14 mouse cellular contexts compared by ENCODE assay signal in the genomic region with DNA sequence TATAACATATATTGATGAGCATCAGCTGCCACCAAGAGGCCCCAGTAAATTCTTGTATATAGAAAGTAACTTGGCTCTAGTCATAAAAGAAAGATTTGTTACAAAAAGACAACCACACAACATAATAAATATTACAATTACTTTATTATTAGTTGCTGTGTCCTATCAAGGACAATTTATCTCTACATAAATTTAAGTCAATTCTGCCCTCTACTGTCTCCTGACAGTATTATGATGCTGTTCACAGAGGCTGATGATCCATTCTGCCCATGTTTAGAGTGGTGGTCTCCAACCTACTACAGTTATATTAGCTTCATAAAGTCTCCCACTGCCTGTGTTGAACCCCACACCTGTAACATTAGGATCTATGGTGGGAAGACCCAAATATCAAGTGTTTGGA. TPM values are rescaled to one million over a fixed set of nuclear protein-coding genes. Genes with fewer than 3 reads are reported as not detected.
DNase-seq lines count a peak whose midpoint lies in the region; ATAC-seq and TF ChIP-seq lines count a peak whose summit lies in the region.
"Had no signal": no experiment of that assay in that cellular context is flagged by ENCODE, and none has a peak within 500 bp of the region (broad histone marks: within the 10 kb centered on the region; RNA-seq: fewer than 3 reads in every experiment).

No protein-coding gene starts in this region.

- no peaks in the 10 kb centered on the region for H3K36me3 ChIP-seq in hindbrain, postnatal 0 days (ENCODE audit: insufficient read depth, low read length)
- no peaks in the 10 kb centered on the region for H3K36me3 ChIP-seq in hindbrain, embryonic 12.5 days
- H3K36me3 ChIP-seq in midbrain, embryonic 14.5 days (ENCODE audit: control insufficient read depth, insufficient read depth, low read length) = no peaks in the 10 kb centered on the region
- no peaks in the 10 kb centered on the region for H3K36me3 ChIP-seq in midbrain, embryonic 10.5 days
- H3K36me3 ChIP-seq: liver, embryonic 13.5 days; neural tube, embryonic 12.5 days had no signal

- no peaks in the 10 kb centered on the region for H3K9me3 ChIP-seq in hindbrain, postnatal 0 days (ENCODE audit: low read length)
- H3K9me3 ChIP-seq in hindbrain, embryonic 12.5 days (replicated peaks) = no peaks in the 10 kb centered on the region
- H3K9me3 ChIP-seq in midbrain, embryonic 14.5 days (ENCODE audit: control insufficient read depth, low read length) = no peaks in the 10 kb centered on the region
- no peaks in the 10 kb centered on the region; the same call in 1 of the 2 replicates for H3K9me3 ChIP-seq in midbrain, embryonic 10.5 days (replicated peaks)
- H3K9me3 ChIP-seq: liver, embryonic 13.5 days; neural tube, embryonic 12.5 days had no signal

- no peak overlapping the region for H3K4me2 ChIP-seq in hindbrain, postnatal 0 days (ENCODE audit: low read depth, low read length)
- no peak overlapping the region for H3K4me2 ChIP-seq in hindbrain, embryonic 12.5 days (replicated peaks)
- H3K4me2 ChIP-seq in midbrain, embryonic 14.5 days (ENCODE audit: low read length) = no peak overlapping the region
- H3K4me2 ChIP-seq: liver, embryonic 13.5 days; neural tube, embryonic 12.5 days had no signal

- ATAC-seq in hindbrain, postnatal 0 days = no peak
- no peak for ATAC-seq in hindbrain, embryonic 12.5 days (ENCODE audit: low FRiP score)
- ATAC-seq in midbrain, embryonic 14.5 days (ENCODE audit: low FRiP score, low TSS enrichment) = no peak

- peak; percentile 62 for TF ChIP-seq CTCF in hindbrain, postnatal 0 days (IDR thresholded peaks at IDR 0.05; ENCODE audit: low read depth)

- H3K4me1 ChIP-seq in hindbrain, postnatal 0 days (ENCODE audit: insufficient read depth, low read length) = no peaks in the 10 kb centered on the region
- H3K4me1 ChIP-seq in hindbrain, embryonic 12.5 days = no peaks in the 10 kb centered on the region
- H3K4me1 ChIP-seq in midbrain, embryonic 14.5 days (ENCODE audit: control insufficient read depth, insufficient read depth, low read length) = no peaks in the 10 kb centered on the region
- no peaks in the 10 kb centered on the region for H3K4me1 ChIP-seq in midbrain, embryonic 10.5 days
- H3K4me1 ChIP-seq: megakaryocyte, embryonic 14.5 days; neural tube, embryonic 12.5 days had no signal

- peak; percentile 58 for DNase-seq in cerebellum, adult 9-10 months
- DNase-seq in cerebellum, postnatal 4 days (ENCODE audit: low spot score in 2 of 2) = no peak
- DNase-seq in hindbrain, postnatal 0 days (ENCODE audit: low spot score) = peak; percentile 77
- peak; percentile 79 for DNase-seq in midbrain, embryonic 14.5 days
- DNase-seq in midbrain, embryonic 10.5 days (ENCODE audit: low spot score) = no peak
- DNase-seq in spleen, postnatal 14 days (ENCODE audit: low spot score in 2 of 2) = no peak
- DNase-seq in T-cell, adult 2 months (ENCODE audit: low spot score) = no peak
- DNase-seq: heart, adult 18-20 months; heart, postnatal 36 days; kidney, adult 2 months; liver, embryonic 13.5 days had no signal

- no peaks in the 10 kb centered on the region for H3K27me3 ChIP-seq in hindbrain, postnatal 0 days (ENCODE audit: insufficient read depth, low read length)
- no peaks in the 10 kb centered on the region for H3K27me3 ChIP-seq in hindbrain, embryonic 12.5 days
- no peaks in the 10 kb centered on the region for H3K27me3 ChIP-seq in midbrain, embryonic 14.5 days (ENCODE audit: control insufficient read depth, insufficient read depth, low read length)
- H3K27me3 ChIP-seq in midbrain, embryonic 10.5 days (ENCODE audit: low read depth, poor library complexity, severe bottlenecking) = no peaks in the 10 kb centered on the region
- H3K27me3 ChIP-seq: neural tube, embryonic 12.5 days had no signal

- no peak overlapping the region for H3K9ac ChIP-seq in hindbrain, postnatal 0 days (replicated peaks; ENCODE audit: low read length)
- no peak overlapping the region for H3K9ac ChIP-seq in hindbrain, embryonic 12.5 days
- no peak overlapping the region for H3K9ac ChIP-seq in midbrain, embryonic 14.5 days (replicated peaks; ENCODE audit: low read length)
- H3K9ac ChIP-seq: liver, embryonic 13.5 days; neural tube, embryonic 12.5 days had no signal

- H3K27ac ChIP-seq in hindbrain, postnatal 0 days = no peak overlapping the region
- H3K27ac ChIP-seq in hindbrain, embryonic 12.5 days = no peak overlapping the region
- H3K27ac ChIP-seq in midbrain, embryonic 14.5 days (replicated peaks; ENCODE audit: low read depth, low read length) = no peak overlapping the region
- H3K27ac ChIP-seq in midbrain, embryonic 10.5 days (replicated peaks) = no peak overlapping the region
- H3K27ac ChIP-seq: liver, embryonic 13.5 days; neural tube, embryonic 12.5 days had no signal

- H3K4me3 ChIP-seq in hindbrain, postnatal 0 days (ENCODE audit: low read length) = no peak overlapping the region
- H3K4me3 ChIP-seq in hindbrain, embryonic 12.5 days = no peak overlapping the region
- no peak overlapping the region for H3K4me3 ChIP-seq in midbrain, embryonic 14.5 days (replicated peaks; ENCODE audit: low read depth, low read length)
- no peak overlapping the region for H3K4me3 ChIP-seq in midbrain, embryonic 10.5 days
- H3K4me3 ChIP-seq: liver, embryonic 13.5 days; megakaryocyte, embryonic 14.5 days; neural tube, embryonic 12.5 days had no signal

RNA-seq across cellular contexts. Expression of a gene that starts 10.2 kb away (rescaled TPM):
- 45.4 and 50.1 TPM in 2 replicates for total RNA-seq in hindbrain, postnatal 0 days (2014; rRNA removed)
- 5.5 and 5.8 TPM in 2 replicates for polyA plus RNA-seq in hindbrain, postnatal 0 days (2015; fragmentation: Nextera tagmentation; extraction: Ambion mirVana)
- polyA plus RNA-seq in hindbrain, embryonic 12.5 days (2016; fragmentation: Nextera tagmentation; extraction: Ambion mirVana) = 3.3 and 4.2 TPM in 2 replicates
- 4.2 TPM in 2 replicates for polyA plus RNA-seq in midbrain, embryonic 14.5 days (2014; fragmentation: Nextera tagmentation; extraction: Ambion mirVana)
- 3.7 and 3.8 TPM in 2 replicates for polyA plus RNA-seq in midbrain, embryonic 10.5 days (2016; fragmentation: Nextera tagmentation; extraction: Ambion mirVana)

RNA-seq across cellular contexts. Expression of a gene that starts 44.8 kb away (rescaled TPM):
- total RNA-seq in hindbrain, postnatal 0 days (2014; rRNA removed) = 46.8 and 51.0 TPM in 2 replicates
- 137 and 164 TPM in 2 replicates for polyA plus RNA-seq in hindbrain, postnatal 0 days (2015; fragmentation: Nextera tagmentation; extraction: Ambion mirVana)
- 79.4 and 91.1 TPM in 2 replicates for polyA plus RNA-seq in hindbrain, embryonic 12.5 days (2016; fragmentation: Nextera tagmentation; extraction: Ambion mirVana)
- 103 and 129 TPM in 2 replicates for polyA plus RNA-seq in midbrain, embryonic 14.5 days (2014; fragmentation: Nextera tagmentation; extraction: Ambion mirVana)
- polyA plus RNA-seq in midbrain, embryonic 10.5 days (2016; fragmentation: Nextera tagmentation; extraction: Ambion mirVana) = 117 and 123 TPM in 2 replicates

RNA-seq across cellular contexts. Expression of a gene that starts 44.8 kb away (rescaled TPM):
- total RNA-seq in hindbrain, postnatal 0 days (2014; rRNA removed) = 31.3 and 33.2 TPM in 2 replicates
- polyA plus RNA-seq in hindbrain, postnatal 0 days (2015; fragmentation: Nextera tagmentation; extraction: Ambion mirVana) = 35.0 and 36.2 TPM in 2 replicates
- 37.0 and 38.7 TPM in 2 replicates for polyA plus RNA-seq in hindbrain, embryonic 12.5 days (2016; fragmentation: Nextera tagmentation; extraction: Ambion mirVana)
- polyA plus RNA-seq in midbrain, embryonic 14.5 days (2014; fragmentation: Nextera tagmentation; extraction: Ambion mirVana) = 33.1 and 39.9 TPM in 2 replicates
- polyA plus RNA-seq in midbrain, embryonic 10.5 days (2016; fragmentation: Nextera tagmentation; extraction: Ambion mirVana) = 49.4 and 49.9 TPM in 2 replicates

Comparison
In these comparisons a context has a peak if more than half of its experiments do, and no peak if none do; other contexts are left out.
1. DNase-seq: peak in cerebellum, adult 9-10 months (single experiment), hindbrain, postnatal 0 days (single experiment) and midbrain, embryonic 14.5 days (single experiment); none in cerebellum, postnatal 4 days (0 of 2), midbrain, embryonic 10.5 days (single experiment), spleen, postnatal 14 days (0 of 2) and T-cell, adult 2 months (single experiment).